Mouse (Mus musculus): Measurements from ENCODE around the gene Ap2a1.
A peak's percentile ranks its signal among the peaks of the same experiment; 100 is the strongest.

The Ap2a1 gene

DNA sequence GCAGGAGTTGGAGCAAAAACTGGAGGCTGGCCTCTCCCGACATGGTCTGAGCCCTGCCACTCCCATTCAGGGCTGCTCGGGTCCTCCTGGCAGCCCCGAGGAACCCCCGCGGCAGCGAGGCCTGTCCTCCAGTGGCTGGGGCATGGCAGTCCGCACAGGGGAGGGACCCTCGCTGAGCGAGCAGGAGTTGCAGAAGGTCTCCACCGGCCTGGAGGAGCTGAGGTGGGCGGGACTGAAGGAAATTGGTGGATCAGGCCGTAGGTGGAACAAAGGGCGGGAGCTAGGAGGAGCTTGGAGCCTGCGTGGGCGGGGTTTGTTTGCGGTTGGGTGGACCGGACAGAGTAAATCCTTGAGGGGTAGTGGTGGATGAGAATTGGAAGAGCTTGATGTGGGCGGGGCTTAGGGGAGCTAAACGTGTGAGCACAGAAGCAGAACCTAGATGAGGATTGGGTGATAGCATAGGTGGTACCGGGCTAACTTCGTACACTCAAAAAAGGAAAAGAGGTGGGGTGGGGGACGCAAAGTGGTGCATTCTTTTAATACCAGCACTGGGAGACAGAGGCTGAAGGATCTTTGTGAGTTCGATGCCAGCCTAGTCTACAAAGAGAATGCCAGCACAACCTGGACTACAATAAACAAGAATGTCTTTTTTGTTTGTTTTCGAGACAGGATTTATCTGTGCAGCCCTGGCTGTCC, 23.5 kb upstream of the Ap2a1 start:
- peak; percentile 97 for DNase-seq

DNA sequence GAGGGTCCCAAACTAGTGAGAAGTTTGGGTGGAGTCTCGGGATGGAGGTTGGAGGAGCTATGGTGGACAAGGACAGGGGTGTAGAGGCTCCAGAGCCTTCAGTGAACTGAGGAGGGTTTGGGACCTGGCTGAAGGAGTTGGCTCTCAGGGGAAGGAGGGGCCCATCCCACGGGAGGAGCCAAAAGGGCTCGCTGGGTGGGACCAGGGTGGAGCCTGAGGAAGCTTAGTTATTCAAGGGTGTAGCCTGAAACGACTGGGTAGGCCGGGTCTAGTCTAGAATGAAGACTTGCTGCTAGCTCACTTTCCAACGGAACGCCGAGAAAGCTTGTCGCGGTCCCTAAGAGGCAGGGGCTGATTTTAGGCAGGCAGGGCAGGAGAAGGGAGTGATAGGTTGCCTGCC, 22.7 kb upstream of the Ap2a1 start:
- DNase-seq, result peak; percentile 88

GRCm38 (mm10) chr7:44949922-44950321, 20.6 kb upstream of the Ap2a1 start:
- DNase-seq, result no peak

DNA sequence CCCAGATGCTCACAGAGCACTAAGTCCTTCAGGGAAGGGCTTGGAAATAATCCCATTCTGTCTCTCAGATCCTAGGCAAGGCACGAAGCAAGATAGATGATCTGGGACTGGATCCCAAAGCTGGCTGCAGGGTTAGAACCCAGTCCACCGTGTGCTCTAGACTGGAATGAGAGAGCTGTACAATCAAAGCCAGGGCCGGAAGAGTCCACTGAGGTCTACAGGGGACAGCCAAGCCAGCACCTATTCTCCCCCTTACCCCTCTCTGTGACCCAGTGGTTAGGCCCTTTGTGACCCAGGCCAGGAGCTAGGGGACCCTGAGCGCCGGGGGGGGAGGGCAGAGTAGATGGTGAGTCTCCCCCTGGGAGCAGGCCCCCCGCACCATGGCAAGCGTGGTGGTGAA, 13.6 kb upstream of the Ap2a1 start, which contains the start of gene Tsks:
Gene Tsks (plus strand): TSS at position 301 of the 400 bp plus-strand sequence.
- no peak for DNase-seq

DNA sequence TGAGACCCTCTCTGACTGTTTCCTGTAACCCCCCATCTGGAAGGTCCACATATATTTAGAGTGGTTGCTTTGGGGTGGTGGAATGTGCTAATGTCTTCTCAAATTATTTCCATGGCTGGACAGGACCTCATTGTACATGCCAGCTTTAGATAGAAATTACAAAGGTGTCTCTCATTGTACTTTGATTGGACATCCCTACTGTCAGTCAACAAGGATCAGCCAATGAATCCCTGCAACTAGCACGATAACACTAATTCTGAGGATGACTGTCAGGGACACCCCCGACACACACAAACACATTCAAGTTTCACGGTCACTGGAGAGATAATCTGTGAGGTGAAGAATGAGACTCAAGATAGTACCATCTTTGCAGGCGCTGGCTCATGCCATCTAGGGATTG, 9.4 kb upstream of the Ap2a1 start:
- DNase-seq, result no peak

DNA sequence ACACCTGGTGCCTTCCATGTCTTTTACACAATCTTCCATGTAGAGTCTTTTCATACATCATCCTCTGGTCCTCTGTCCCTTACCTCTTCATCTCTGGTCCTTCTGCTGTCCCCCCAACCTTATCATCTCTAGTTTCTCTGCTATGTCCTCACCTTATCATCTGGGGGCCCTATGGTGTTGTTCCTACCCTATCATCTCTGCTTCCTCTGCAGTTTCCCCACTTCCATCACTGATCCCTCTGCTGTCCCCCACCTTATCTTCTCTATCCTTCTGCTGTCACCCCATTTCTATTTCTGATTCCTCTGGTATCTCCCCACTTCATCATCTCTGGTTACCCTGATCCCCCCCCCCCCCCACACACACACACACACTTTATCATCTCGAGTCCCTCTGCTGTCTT, 726 bp downstream of the Ap2a1 start:
- no peak for DNase-seq

DNA sequence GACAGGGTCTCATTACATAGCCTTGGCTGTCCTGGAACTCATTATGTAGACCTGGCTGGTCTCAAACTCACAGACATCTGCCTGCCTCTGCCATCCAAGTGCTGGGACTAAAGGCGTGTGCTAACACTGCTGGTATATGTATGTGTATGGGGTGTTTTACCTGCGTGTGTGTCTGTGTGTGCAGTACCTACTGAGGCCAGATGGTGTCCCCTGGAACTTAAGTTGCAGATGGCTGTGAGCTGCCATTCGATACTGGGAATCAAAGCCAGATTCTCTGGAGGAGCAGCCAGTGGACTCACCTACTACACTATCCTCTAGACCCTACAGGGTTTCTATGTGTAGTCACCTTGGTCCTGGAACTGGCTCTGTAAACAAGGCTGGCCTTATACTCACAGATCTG, 3.8 kb downstream of the Ap2a1 start:
- peak; percentile 73 for DNase-seq

DNA sequence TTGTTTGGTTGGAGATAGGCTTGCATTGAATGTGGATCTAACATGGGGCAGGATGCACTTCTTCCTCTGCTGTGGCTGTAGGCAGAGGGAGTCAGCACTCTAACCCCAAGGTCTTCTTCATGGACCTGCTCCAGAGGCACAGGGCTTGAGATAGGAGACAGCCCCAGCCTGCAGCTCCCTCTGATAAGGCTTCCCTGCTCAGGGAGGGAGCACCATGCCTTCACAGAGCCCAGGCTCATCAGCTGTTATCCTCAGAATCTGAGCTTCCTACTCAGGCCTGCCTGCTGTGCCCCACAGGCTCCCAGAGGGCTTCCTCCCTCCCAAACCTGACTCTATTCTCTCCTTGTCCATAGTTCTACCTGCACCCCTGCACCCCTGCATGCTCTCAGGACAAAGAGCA, 6.8 kb downstream of the Ap2a1 start:
- DNase-seq, result no peak

DNA sequence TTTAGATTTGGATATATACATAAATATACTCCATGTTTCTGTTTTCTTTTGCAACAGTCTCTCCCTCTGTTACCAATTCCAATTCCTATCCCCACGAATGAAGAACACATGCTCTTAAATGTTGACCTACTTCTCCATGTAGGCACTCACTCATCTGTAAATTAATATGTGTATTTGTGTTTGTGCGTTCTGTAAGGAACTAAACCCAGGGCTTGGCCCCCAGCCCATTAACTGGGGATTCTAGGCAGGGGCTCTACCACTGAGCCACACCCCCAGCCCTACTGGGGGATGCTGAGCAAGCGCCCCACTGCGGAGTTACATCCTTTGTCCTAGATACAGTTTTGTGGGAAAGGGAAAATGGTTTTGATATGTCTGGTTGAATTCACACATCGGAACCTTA, 10.2 kb downstream of the Ap2a1 start:
- DNase-seq, result no peak

- no peak for DNase-seq
Measured at GRCm38 (mm10) chr7:44918219-44918618, 11.1 kb downstream of the Ap2a1 start.

- no peak for DNase-seq
Measured at GRCm38 (mm10) chr7:44916881-44917280, 12.4 kb downstream of the Ap2a1 start.

GRCm38 (mm10) chr7:44916191-44916590, 13.1 kb downstream of the Ap2a1 start:
- DNase-seq, result no peak

GRCm38 (mm10) chr7:44915314-44915713, 14.0 kb downstream of the Ap2a1 start:
- DNase-seq, result no peak

DNA sequence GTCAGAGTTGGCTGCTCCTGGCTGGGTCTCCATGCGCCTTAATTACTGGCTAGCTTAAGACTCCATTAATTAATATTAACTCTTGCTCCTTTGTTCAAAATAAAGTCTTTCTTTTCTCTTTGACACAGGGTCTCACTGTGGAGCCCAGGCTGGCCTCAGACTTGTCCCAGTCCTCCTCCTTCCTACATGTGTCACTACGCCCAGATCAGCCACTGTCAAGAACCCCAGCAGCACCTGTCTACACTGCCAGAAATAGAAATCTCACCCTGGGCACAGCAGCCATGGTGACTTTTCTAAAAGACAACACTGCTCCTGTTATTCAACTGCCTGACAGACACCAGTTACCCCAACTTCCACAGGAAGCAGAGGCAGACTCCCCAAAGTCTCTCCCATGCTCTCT, 14.9 kb downstream of the Ap2a1 start:
- DNase-seq, result no peak

- DNase-seq, result no peak
Measured at GRCm38 (mm10) chr7:44908706-44909476, 20.4 kb downstream of the Ap2a1 start.

- no peak for DNase-seq
Measured at GRCm38 (mm10) chr7:44905430-44905829, 23.9 kb downstream of the Ap2a1 start.

DNA sequence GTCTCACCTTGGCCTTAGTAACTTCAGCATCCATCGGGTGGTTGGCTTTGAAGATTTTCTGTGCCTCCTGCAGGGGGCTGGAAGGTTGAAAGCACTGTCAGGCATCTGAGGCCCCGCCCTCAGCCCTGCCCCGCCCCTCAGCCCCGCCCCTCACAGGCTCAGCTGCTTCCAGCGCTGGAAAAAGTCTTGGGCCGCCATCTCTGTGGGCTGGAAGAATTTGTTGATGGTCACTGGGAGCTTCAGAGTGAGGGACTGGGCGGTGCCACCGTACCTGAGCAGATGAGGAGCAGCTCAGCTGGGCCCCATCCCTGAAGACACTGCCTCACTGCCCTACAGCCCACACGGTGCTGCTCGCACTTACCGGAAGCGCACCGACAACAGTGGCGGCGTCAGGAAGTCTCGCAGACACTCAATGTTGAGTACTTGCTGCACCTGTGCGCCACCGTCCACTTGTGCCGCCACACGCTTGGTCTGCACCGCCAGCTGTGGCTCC, 28.0 kb downstream of the Ap2a1 start:
- DNase-seq, result no peak

GRCm38 (mm10) chr7:44900632-44901031, 28.7 kb downstream of the Ap2a1 start:
- peak; percentile 55 for DNase-seq

DNA sequence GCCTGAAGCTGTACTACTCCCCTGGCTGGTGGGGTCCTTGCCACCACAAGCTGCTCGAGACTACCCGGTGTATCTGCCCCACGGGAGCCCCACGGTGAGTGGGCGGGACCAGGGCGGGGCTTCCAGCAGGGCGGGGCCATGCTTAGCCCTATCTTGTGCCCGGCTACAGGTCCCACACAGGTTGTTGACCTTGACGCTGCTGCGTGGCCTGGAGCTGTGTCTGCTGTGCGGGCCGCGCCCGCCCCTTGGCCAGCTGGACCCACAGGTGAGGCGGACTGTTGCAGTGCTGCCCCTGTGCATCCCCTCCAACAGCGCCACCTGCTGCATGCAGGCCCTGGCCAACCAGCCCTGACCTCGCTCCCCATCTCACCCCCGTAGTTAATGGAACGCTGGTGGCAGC, 30.7 kb downstream of the Ap2a1 start:
- DNase-seq, result peak; percentile 64

DNA sequence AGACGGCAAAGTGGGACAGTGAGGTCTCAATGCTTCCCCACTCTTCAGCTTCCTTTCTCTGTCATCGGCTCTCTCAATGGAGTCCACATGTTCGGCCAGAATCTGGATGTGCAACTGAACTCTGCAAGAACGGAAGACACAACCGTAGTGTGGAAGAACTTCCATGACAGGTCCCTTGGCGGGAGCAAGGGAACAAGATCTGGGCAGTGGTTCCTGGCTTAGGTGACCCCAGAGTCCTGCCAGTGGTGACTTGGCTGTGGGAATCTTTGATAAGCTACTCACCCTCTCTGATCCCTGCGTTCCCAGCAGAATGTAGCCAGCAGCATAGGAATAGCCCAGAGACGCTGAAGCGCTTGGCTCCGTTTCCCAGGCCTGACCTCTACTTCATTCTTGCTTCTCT, 32.8 kb downstream of the Ap2a1 start:
- no peak for DNase-seq

GRCm38 (mm10) chr7:44895593-44896434, 33.5 kb downstream of the Ap2a1 start, which contains the start of gene Fuz:
Fuz (plus strand) TSS chr7:44896079.
- DNase-seq, result peak; percentile 94

GRCm38 (mm10) chr7:44895206-44895592, 34.1 kb downstream of the Ap2a1 start:
- DNase-seq, result no peak

DNA sequence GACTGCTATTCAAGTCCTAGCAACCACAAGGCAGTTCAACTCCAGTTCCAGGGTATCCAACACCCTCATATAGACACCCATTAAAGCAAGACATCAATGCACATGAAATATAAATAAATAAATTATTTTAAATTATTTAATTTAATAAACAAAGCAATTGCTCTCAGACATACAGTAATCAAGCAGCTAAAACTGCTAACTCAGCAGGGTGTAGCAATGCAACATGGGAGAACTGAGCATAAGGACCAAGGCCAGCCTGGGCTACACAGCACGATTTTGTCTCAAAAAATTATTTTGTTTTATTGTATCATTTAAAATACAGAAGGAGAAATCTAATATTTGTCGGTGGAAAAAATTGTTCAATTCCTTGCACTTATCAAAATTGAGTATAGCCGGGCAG, 35.1 kb downstream of the Ap2a1 start:
- no peak for DNase-seq
